Mouse (Mus musculus) forebrain, postnatal 0 days (tissue): ENCODE results near the gene Kcnd2. TPM values are rescaled to one million over a fixed set of nuclear protein-coding genes. Genes with fewer than 3 reads are reported as not detected.

Source experiments
- ATAC-seq: fragments of 200-750 bp; cut with Nextera tagmentation; 2 replicates; pipeline ENCODE4 v1.8.0; 2017; ENCODE audit warnings: mild to moderate bottlenecking, moderate library complexity
- DNase-seq: peaks from one replicate; pipeline ENCODE4 v3.0.0-alpha.2; 2015
- H3K27ac ChIP-seq: fragments of 300-500 bp; sonication (generic); 2 replicates; pipeline ENCODE4 v1.5.1; 2014; ENCODE audit warnings: low read depth, mild to moderate bottlenecking, antibody characterized with exemption, low read length, moderate library complexity, mixed read lengths
- H3K27me3 ChIP-seq: fragments of 300-500 bp; sonication (generic); 2 replicates; pipeline ENCODE4 v1.6.1; 2014; ENCODE audit warnings: mild to moderate bottlenecking, low read length, mixed read lengths; ENCODE audit not compliant: insufficient read depth
- H3K36me3 ChIP-seq: fragments of 300-500 bp; sonication (generic); 2 replicates; pipeline ENCODE4 v1.6.1; 2014; ENCODE audit warnings: mild to moderate bottlenecking, moderate library complexity; ENCODE audit not compliant: insufficient read depth
- H3K4me1 ChIP-seq: fragments of 300-500 bp; sonication (generic); 2 replicates; pipeline ENCODE4 v1.6.1; 2014; ENCODE audit warnings: antibody characterized with exemption; ENCODE audit not compliant: insufficient read depth
- H3K4me2 ChIP-seq: fragments of 300-500 bp; sonication (generic); 2 replicates; pipeline ENCODE4 v1.6.1; 2014; ENCODE audit warnings: low read depth, mild to moderate bottlenecking, moderate library complexity
- H3K4me3 ChIP-seq: fragments of 300-500 bp; sonication (generic); 2 replicates; pipeline ENCODE4 v1.5.1; 2014; ENCODE audit warnings: low read depth, low read length, mixed read lengths
- H3K9ac ChIP-seq: fragments of 300-500 bp; sonication (generic); 2 replicates; pipeline ENCODE4 v1.6.1; 2014; ENCODE audit warnings: mild to moderate bottlenecking
- H3K9me3 ChIP-seq: fragments of 300-500 bp; sonication (generic); 2 replicates; pipeline ENCODE4 v1.6.1; 2016; ENCODE audit warnings: low read length
- CTCF ChIP-seq: sonication (generic); IDR thresholded peaks from 2 replicates; pipeline ENCODE4 v1.5.1; 2016; ENCODE audit warnings: antibody characterized with exemption, control low read depth, low read depth
- WGBS: fragments of 180-500 bp; shearing (Covaris S2); extraction: QIAGEN DNeasy Blood & Tissue Kit; methylation state at CpG from one replicate; pipeline ENCODE4 v1.1.7; 2014; 5-methylcytosine and 5-hydroxymethylcytosine counted together
- polyA plus RNA-seq: library from polyadenylated mRNA; unstranded; fragments of >200 nt; fragmentation: Nextera tagmentation; extraction: Ambion mirVana; gene quantifications from 2 replicates; pipeline ENCODE4 v1.2.1, GENCODE M21; 2015
- total RNA-seq: library from RNA; depleted of rRNA; stranded (reverse); fragments of >200 nt; gene quantifications from 2 replicates; pipeline ENCODE4 v1.2.3, GENCODE M21; 2014; rRNA removed

The Kcnd2 gene
- total RNA-seq = 50.0 and 64.4 TPM in 2 replicates
- 18.4 and 27.3 TPM in 2 replicates for polyA plus RNA-seq

DNA sequence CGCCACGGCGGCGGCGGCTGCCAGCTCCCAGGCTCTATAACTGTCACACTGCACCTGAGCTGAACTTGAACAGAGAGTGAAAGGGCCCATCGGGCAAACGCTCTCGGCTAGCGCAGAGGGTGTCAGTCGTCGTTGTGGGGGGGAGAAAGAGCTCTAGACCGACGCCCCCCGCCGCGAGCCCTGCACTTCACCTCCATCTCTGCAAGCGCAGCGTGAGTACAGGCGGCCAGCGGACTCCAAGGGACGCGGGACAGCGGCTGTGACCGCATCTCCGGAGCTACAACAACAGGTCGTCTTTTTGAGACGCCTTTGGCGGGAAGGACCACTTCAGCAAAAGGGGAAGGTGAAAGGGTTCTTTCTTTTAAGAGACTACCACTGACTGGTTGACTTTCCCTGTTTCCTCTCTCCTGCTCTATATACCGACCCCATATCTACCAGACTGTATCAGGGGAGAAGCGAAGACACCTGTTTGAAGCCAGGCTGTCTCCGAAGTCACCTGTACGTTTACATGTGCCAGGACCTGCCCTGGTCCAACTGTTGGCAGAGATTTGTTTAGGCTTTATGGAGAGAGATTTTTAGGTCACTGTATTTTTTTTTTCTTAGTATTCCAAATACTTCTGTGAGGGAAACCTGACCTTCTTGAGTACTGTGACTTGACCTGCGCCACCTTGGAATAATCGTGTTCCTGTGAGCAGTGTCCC lies at the start of gene Kcnd2:
TSS of gene Kcnd2 (plus strand) at position 13 of the 701 bp plus-strand sequence.
- Histone ChIP-seq H3K27me3 (no peaks in the 10 kb centered on the region), H3K36me3 (no peaks in the 10 kb centered on the region), H3K4me1 (no peaks in the 10 kb centered on the region), H3K4me3 (peak within 1 kb of the TSS; percentile 92), H3K27ac (peak within 1 kb of the TSS; percentile 94), H3K4me2 (peak within 1 kb of the TSS; percentile 79), H3K9me3 (no peaks in the 10 kb centered on the region), H3K9ac (peak within 1 kb of the TSS; percentile 92)
- TF ChIP-seq CTCF = no peak
- DNase-seq (no peak), ATAC-seq (no peak)
- WGBS = 10% methylated on average over 34 of the region's 34 CpGs

GRCm38 (mm10) chr6:21166611-21167010 lies 48.7 kb upstream of the Kcnd2 start:
- Histone ChIP-seq H3K4me1 (no peaks in the 10 kb centered on the region), H3K4me3 (no peak overlapping the region), H3K9ac (no peak overlapping the region), H3K27ac (no peak overlapping the region), H3K9me3 (no peaks in the 10 kb centered on the region), H3K4me2 (no peak overlapping the region), H3K36me3 (no peaks in the 10 kb centered on the region), H3K27me3 (no peaks in the 10 kb centered on the region)
- DNase-seq (no peak), ATAC-seq (no peak)
- WGBS = 91% methylated on average over 1 of the region's 1 CpGs
- TF ChIP-seq CTCF = no peak

DNA sequence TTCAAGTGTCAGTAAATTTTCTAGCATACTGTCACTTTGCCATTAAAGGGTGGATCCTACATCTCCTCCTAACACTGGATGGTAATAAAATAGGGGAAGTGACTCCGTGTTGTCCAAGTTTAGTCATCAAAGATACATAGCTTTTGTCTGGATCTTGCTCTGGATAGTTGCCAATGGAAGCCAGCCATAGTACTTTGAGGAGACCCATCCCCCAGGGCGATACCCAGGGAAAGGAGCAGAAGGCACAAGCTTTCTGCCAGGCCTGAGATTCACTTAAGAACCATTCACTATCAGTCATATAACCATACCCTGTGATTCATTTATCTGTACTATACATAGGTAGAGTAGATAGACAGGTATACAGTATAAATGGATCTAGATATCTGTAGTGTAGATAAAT lies 20.0 kb upstream of the Kcnd2 start:
- Histone ChIP-seq H3K4me2 (no peak overlapping the region), H3K27ac (no peak overlapping the region), H3K36me3 (no peaks in the 10 kb centered on the region), H3K4me3 (no peak overlapping the region), H3K9ac (no peak overlapping the region), H3K27me3 (no peaks in the 10 kb centered on the region), H3K9me3 (no peaks in the 10 kb centered on the region), H3K4me1 (no peaks in the 10 kb centered on the region)
- 56% methylated on average over 2 of the region's 2 CpGs for WGBS
- ATAC-seq (no peak), DNase-seq (no peak)
- TF ChIP-seq CTCF = no peak

DNA sequence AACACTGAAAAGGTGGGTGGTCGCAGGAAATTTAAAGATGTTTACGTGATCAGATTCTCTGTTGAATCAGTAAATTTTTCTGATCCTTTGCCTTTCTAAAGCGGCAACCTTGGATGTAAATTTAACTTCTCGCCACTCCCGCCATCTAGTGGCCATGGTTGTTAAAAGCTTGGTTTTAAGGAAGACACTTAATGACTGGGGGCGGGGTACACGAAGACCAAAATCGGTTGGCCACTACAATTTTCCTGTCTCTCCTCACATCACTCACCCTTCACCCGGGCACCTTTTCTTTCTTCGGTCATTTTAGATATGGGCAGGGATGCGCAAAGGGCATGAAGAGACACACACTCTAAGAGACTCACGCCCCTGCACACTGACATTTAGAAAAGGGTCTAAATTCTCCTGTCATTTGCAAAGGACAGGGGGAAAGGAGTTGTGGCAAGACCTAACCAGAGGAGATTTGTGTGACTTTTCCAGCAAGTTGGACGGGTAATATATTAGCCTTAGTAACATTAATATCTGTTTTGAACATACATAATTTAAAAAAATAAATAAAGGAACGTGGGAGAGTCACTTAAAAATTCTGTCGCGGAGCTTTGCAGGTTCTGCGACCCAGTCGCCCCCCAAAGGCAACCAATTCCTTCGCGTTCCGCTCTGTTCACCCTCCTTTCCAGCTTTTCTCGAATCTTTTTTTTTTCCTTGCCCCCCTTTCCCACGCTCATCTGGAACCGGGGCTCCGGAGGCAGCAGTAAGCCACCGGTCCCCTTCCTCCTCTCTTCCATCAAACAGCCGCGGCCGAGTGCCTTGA lies 1.2 kb upstream of the Kcnd2 start:
- Histone ChIP-seq H3K4me3 (peak overlapping the region; percentile 92), H3K4me1 (no peaks in the 10 kb centered on the region), H3K36me3 (no peaks in the 10 kb centered on the region), H3K4me2 (peak overlapping the region; percentile 79), H3K27ac (peak overlapping the region; percentile 94), H3K9ac (peak overlapping the region; percentile 92), H3K9me3 (no peaks in the 10 kb centered on the region), H3K27me3 (no peaks in the 10 kb centered on the region)
- peak; percentile 94 for DNase-seq
- ATAC-seq = peak; percentile 72
- WGBS = under 1% methylated on average over 29 of the region's 29 CpGs
- TF ChIP-seq CTCF = peak; percentile 83

- H3K27me3 ChIP-seq = no peaks in the 10 kb centered on the region
- no peaks in the 10 kb centered on the region for H3K9me3 ChIP-seq
- H3K4me2 ChIP-seq = peak overlapping the region; percentile 79
- H3K4me1 ChIP-seq = no peaks in the 10 kb centered on the region
- peak overlapping the region; percentile 92 for H3K9ac ChIP-seq
- peak overlapping the region; percentile 92 for H3K4me3 ChIP-seq
- peak overlapping the region; percentile 94 for H3K27ac ChIP-seq
- ATAC-seq (peak; percentile 76), DNase-seq (peak; percentile 79)
- TF ChIP-seq CTCF = no peak
- no peaks in the 10 kb centered on the region for H3K36me3 ChIP-seq
- 6% methylated on average over 46 of the region's 83 CpGs for WGBS
Measured at GRCm38 (mm10) chr6:21214673-21215490, 421 bp upstream of the Kcnd2 start.

- H3K4me3 ChIP-seq = peak overlapping the region; percentile 92
- H3K4me2 ChIP-seq = peak overlapping the region; percentile 79; the same call in 1 of the 2 replicates
- no peaks in the 10 kb centered on the region for H3K4me1 ChIP-seq
- TF ChIP-seq CTCF = no peak
- H3K9me3 ChIP-seq = no peaks in the 10 kb centered on the region
- no peak overlapping the region for H3K9ac ChIP-seq
- no peaks in the 10 kb centered on the region for H3K36me3 ChIP-seq
- ATAC-seq (no peak), DNase-seq (no peak)
- H3K27ac ChIP-seq = no peak overlapping the region
- H3K27me3 ChIP-seq = no peaks in the 10 kb centered on the region
- WGBS = 97% methylated on average over 27 of the region's 27 CpGs
Measured at GRCm38 (mm10) chr6:21216206-21217020, 1.1 kb downstream of the Kcnd2 start.
